Mouse (Mus musculus) myocyte (in vitro differentiated cells): ENCODE results near the gene Epb41l1. TPM values are rescaled to one million over a fixed set of nuclear protein-coding genes. Genes with fewer than 3 reads are reported as not detected.
"Not testable (repeated sequence)": the region's sequence is repeated elsewhere in the genome, so short reads cannot be mapped to it uniquely, and the experiment has no call there.

Source experiments
- H3K27me3 ChIP-seq: one replicate; pipeline ENCODE4 v1.6.1; 2011; ENCODE audit not compliant: control insufficient read depth, insufficient read depth, insufficient read length
- H3K36me3 ChIP-seq: one replicate; pipeline ENCODE4 v1.6.1; 2011; ENCODE audit not compliant: control insufficient read depth, insufficient read depth
- H3K4me2 ChIP-seq: one replicate; pipeline ENCODE4 v1.6.1; 2011; ENCODE audit warnings: low read depth, control low read depth
- H3K4me3 ChIP-seq: one replicate; pipeline ENCODE4 v1.5.1; 2011; ENCODE audit warnings: mild to moderate bottlenecking, control low read depth, moderate library complexity
- H3K79me2 ChIP-seq: one replicate; pipeline ENCODE4 v1.6.1; 2011; ENCODE audit not compliant: control insufficient read depth, insufficient read depth
- H3ac ChIP-seq: one replicate; pipeline ENCODE4 v1.6.1; 2011; ENCODE audit not compliant: control insufficient read depth, insufficient read length
- CEBPB ChIP-seq: IDR thresholded peaks from 2 replicates; pipeline ENCODE4 v1.6.1; 2011; ENCODE audit warnings: mild to moderate bottlenecking, moderate library complexity; ENCODE audit not compliant: poor library complexity, insufficient read depth, severe bottlenecking
- E2F4 ChIP-seq: IDR thresholded peaks from one replicate; pipeline ENCODE4 v1.6.1; 2011; ENCODE audit warnings: mild to moderate bottlenecking, control low read depth, moderate library complexity; ENCODE audit not compliant: insufficient read depth
- MAX ChIP-seq: IDR thresholded peaks from one replicate; pipeline ENCODE4 v1.6.1; 2011; ENCODE audit warnings: low read depth, mild to moderate bottlenecking, control low read depth
- MYOD1 ChIP-seq, 3 experiments: IDR thresholded peaks; one replicate each; pipeline ENCODE4 v1.6.1; 2011; ENCODE audit warnings: control low read depth in 2 of 3, low read depth in 2 of 3, mild to moderate bottlenecking in 2 of 3, moderate library complexity in 1 of 3; ENCODE audit not compliant: insufficient read length in 2 of 3, control insufficient read depth in 1 of 3
- MYOG ChIP-seq, 3 experiments: IDR thresholded peaks; one replicate each; pipeline ENCODE4 v1.6.1; 2011; ENCODE audit warnings: control low read depth in 2 of 3, low read depth in 2 of 3, mild to moderate bottlenecking in 2 of 3; ENCODE audit not compliant: insufficient read length in 2 of 3, control insufficient read depth in 1 of 3, insufficient read depth in 1 of 3
- POLR2A ChIP-seq: IDR thresholded peaks from one replicate; pipeline ENCODE4 v1.6.1; 2011; ENCODE audit warnings: low read depth, mild to moderate bottlenecking, control low read depth, moderate library complexity; ENCODE audit not compliant: insufficient read length
- POLR2AphosphoS2 ChIP-seq: IDR thresholded peaks from one replicate; pipeline ENCODE4 v1.6.1; 2011; ENCODE audit warnings: low read depth, control low read depth; ENCODE audit not compliant: insufficient read length
- REST ChIP-seq: IDR thresholded peaks from one replicate; pipeline ENCODE4 v1.6.1; 2011; ENCODE audit warnings: mild to moderate bottlenecking, control low read depth, moderate library complexity; ENCODE audit not compliant: insufficient read depth, insufficient read length
- SRF ChIP-seq: IDR thresholded peaks from one replicate; pipeline ENCODE4 v1.6.1; 2011; ENCODE audit warnings: low read depth; ENCODE audit not compliant: control insufficient read depth, insufficient read length
- TCF12 ChIP-seq: IDR thresholded peaks from one replicate; pipeline ENCODE4 v1.6.1; 2011; ENCODE audit warnings: mild to moderate bottlenecking, control low read depth; ENCODE audit not compliant: poor library complexity, insufficient read depth, severe bottlenecking
- TCF3 ChIP-seq: IDR thresholded peaks from one replicate; pipeline ENCODE4 v1.6.1; 2011; ENCODE audit warnings: low read depth, control low read depth; ENCODE audit not compliant: insufficient read length
- USF1 ChIP-seq: IDR thresholded peaks from one replicate; pipeline ENCODE4 v1.6.1; 2011; ENCODE audit warnings: low read depth, mild to moderate bottlenecking, control low read depth, moderate library complexity
- polyA plus RNA-seq: library from polyadenylated mRNA; unstranded; fragments of >200 nt; fragmentation: generic; extraction: Trizol; gene quantifications from one replicate; pipeline ENCODE4 v1.2.1, GENCODE M21; 2012; ENCODE audit warnings: missing spikeins

Gene Epb41l1
- polyA plus RNA-seq, result 16.9 TPM

- H3ac ChIP-seq, result peak within 1 kb of the TSS; percentile 25
- TF ChIP-seq POLR2A (peak; percentile 15), TCF12 (no peak)
- no peaks in the 10 kb centered on the region for H3K79me2 ChIP-seq
- H3K4me3 ChIP-seq, result peak within 1 kb of the TSS; percentile 34
- H3K36me3 ChIP-seq, result no peaks in the 10 kb centered on the region
- H3K4me2 ChIP-seq, result peak within 1 kb of the TSS; percentile 86
- H3K27me3 ChIP-seq, result no peaks in the 10 kb centered on the region
Observed at GRCm38 (mm10) chr2:156420694-156421380, at the start of gene Epb41l1. TSS of gene Epb41l1 (plus strand) at chr2:156420909.

- Histone ChIP-seq H3K36me3 (no peaks in the 10 kb centered on the region), H3K79me2 (no peaks in the 10 kb centered on the region), H3K4me2 (no peak overlapping the region), H3K4me3 (no peak overlapping the region), H3K27me3 (no peaks in the 10 kb centered on the region), H3ac (no peak overlapping the region)
- TF ChIP-seq USF1 (no peak), MYOG (IDR thresholded peaks at IDR 0.05; ENCODE audit: control insufficient read depth in 1 of 3, insufficient read depth in 1 of 3, insufficient read length in 2 of 3, low read depth in 2 of 3) (no peak), TCF3 (no peak), POLR2A (no peak), SRF (no peak), POLR2AphosphoS2 (no peak)
Observed at GRCm38 (mm10) chr2:156376956-156377355, 43.8 kb upstream of the Epb41l1 start.

DNA sequence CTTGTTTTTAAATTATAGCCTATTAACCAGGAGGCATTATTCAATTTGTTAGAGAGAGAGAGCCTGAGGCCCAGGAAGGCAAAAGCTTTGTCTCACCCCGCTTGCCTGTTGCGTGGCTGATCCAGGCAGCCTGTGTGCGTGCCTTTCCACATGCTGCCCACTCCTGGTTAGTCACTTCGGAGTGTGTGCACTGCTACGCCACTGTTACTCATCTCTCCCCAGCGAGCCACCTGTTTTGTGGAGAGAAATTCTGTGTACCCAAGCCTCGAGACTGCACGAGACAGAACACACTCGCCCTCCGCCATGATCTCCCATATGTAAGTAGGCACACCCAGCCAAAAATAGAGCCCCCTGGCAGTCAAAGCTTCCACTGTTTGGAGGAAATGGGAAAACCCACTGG, 40.8 kb upstream of the Epb41l1 start:
- H3ac ChIP-seq, result no peak overlapping the region
- TF ChIP-seq TCF12, result no peak
- no peak for TF ChIP-seq MAX
- TF ChIP-seq USF1, result no peak
- peak in 2 of 3 experiments; percentile 61 to 76 for TF ChIP-seq MYOD1 (IDR thresholded peaks at IDR 0.05; ENCODE audit: control insufficient read depth in 1 of 3, insufficient read length in 2 of 3, low read depth in 2 of 3)
- TF ChIP-seq MYOG (IDR thresholded peaks at IDR 0.05; ENCODE audit: control insufficient read depth in 1 of 3, insufficient read depth in 1 of 3, insufficient read length in 2 of 3, low read depth in 2 of 3), result peak; percentile 28 to 76 (median 42)
- no peaks in the 10 kb centered on the region for H3K36me3 ChIP-seq
- H3K27me3 ChIP-seq, result no peaks in the 10 kb centered on the region
- no peak overlapping the region for H3K4me3 ChIP-seq
- peak overlapping the region; percentile 27 for H3K4me2 ChIP-seq
- no peaks in the 10 kb centered on the region for H3K79me2 ChIP-seq

GRCm38 (mm10) chr2:156381350-156381749, 39.4 kb upstream of the Epb41l1 start:
- no peaks in the 10 kb centered on the region for H3K27me3 ChIP-seq
- H3K36me3 ChIP-seq, result no peaks in the 10 kb centered on the region
- no peak overlapping the region for H3K4me3 ChIP-seq
- H3K4me2 ChIP-seq, result no peak overlapping the region
- TF ChIP-seq POLR2A, result no peak
- TF ChIP-seq POLR2AphosphoS2, result no peak
- TF ChIP-seq TCF12, result no peak
- no peak for TF ChIP-seq SRF
- no peak for TF ChIP-seq E2F4
- no peak for TF ChIP-seq MYOD1 (IDR thresholded peaks at IDR 0.05; ENCODE audit: control insufficient read depth in 1 of 3, insufficient read length in 2 of 3, low read depth in 2 of 3)
- TF ChIP-seq USF1, result no peak
- TF ChIP-seq TCF3, result no peak
- no peak for TF ChIP-seq REST
- no peak for TF ChIP-seq CEBPB
- no peak for TF ChIP-seq MAX
- no peak for TF ChIP-seq MYOG (IDR thresholded peaks at IDR 0.05; ENCODE audit: control insufficient read depth in 1 of 3, insufficient read depth in 1 of 3, insufficient read length in 2 of 3, low read depth in 2 of 3)
- H3ac ChIP-seq, result no peak overlapping the region
- H3K79me2 ChIP-seq, result no peaks in the 10 kb centered on the region

DNA sequence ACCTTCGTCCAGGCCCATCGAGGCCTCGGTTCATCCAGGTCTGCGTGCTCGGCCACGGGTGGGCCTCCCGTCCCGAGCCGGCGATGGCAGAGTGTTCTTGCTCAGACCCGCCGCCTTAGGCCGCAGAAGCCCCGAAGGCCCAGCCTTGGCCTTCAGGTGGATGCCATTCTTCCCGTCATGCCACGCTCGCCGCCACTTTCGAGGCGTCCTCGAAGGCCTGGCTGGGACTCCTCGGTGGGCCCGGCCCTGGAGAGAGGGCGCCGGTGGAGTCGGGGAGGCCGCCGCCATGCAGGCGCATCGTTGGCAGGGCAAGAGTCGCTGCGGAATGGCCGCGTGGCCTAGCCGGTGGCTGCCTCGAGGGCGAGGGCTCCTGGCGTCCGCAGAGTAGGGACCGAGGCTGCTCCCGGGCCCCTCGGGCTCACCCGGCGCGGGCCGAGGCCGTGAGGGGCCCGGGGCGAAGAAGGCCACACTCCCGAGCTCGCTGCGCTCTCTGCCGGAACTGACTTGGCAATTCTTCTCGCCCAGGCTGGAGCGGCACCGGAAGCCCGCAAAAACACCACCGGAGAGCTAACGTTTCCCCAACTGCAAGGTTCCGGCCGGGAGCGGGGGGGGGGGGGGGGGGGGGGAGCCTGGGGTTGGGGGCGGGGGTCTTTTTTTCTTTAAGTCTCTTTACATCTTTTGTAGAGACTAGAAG, 28.1 kb upstream of the Epb41l1 start:
- H3K36me3 ChIP-seq, H3K79me2 ChIP-seq, H3ac ChIP-seq, H3K27me3 ChIP-seq: not testable (repeated sequence)
- peak overlapping the region; percentile 73 for H3K4me2 ChIP-seq
- peak overlapping the region; percentile 14 for H3K4me3 ChIP-seq
